Mouse (Mus musculus): ENCODE measurements around the gene Gdf3. TPM values are rescaled to one million over a fixed set of nuclear protein-coding genes. Genes with fewer than 3 reads are reported as not detected.
A peak's percentile ranks its signal among the peaks of the same experiment; 100 is the strongest.
"Not testable (repeated sequence)": the region's sequence is repeated elsewhere in the genome, so short reads cannot be mapped to it uniquely, and the experiment has no call there.

Gene Gdf3
- polyA plus RNA-seq, 1 experiment from 2014 or later = not detected

GRCm38 (mm10) chr6:122598014-122598413, 11.9 kb downstream of the Gdf3 start:
- H3K27ac ChIP-seq (replicated peaks; ENCODE audit: low read depth, low read length) = no peak overlapping the region
- ATAC-seq (replicated peaks; ENCODE audit: insufficient number of reproducible peaks, low FRiP score, low TSS enrichment, low read depth) (no peak), DNase-seq (ENCODE audit: low spot score) (no peak)
- no peaks in the 10 kb centered on the region for H3K27me3 ChIP-seq (ENCODE audit: control insufficient read depth, insufficient read depth, low read length)
- H3K9ac ChIP-seq (replicated peaks; ENCODE audit: low read length) = no peak overlapping the region
- no peaks in the 10 kb centered on the region for H3K4me1 ChIP-seq (ENCODE audit: control insufficient read depth, insufficient read depth, low read length)
- 94% methylated on average over 4 of the region's 4 CpGs for WGBS
- no peak overlapping the region for H3K4me3 ChIP-seq (ENCODE audit: low read depth, low read length)
- no peaks in the 10 kb centered on the region for H3K36me3 ChIP-seq (replicated peaks; ENCODE audit: control insufficient read depth, insufficient read depth, low read depth, low read length)
- no peak overlapping the region for H3K4me2 ChIP-seq (ENCODE audit: low read depth, low read length)
- H3K9me3 ChIP-seq (replicated peaks; ENCODE audit: control insufficient read depth, low read length) = no peaks in the 10 kb centered on the region

- WGBS = 82% methylated on average over 7 of the region's 7 CpGs
- ATAC-seq (replicated peaks; ENCODE audit: insufficient number of reproducible peaks, low FRiP score, low TSS enrichment, low read depth) = no peak
- Histone ChIP-seq H3K36me3 (replicated peaks; ENCODE audit: control insufficient read depth, insufficient read depth, low read depth, low read length) (no peaks in the 10 kb centered on the region), H3K4me1 (ENCODE audit: control insufficient read depth, insufficient read depth, low read length) (no peaks in the 10 kb centered on the region), H3K4me2 (ENCODE audit: low read depth, low read length) (no peak overlapping the region), H3K4me3 (ENCODE audit: low read depth, low read length) (no peak overlapping the region), H3K27ac (replicated peaks; ENCODE audit: low read depth, low read length) (no peak overlapping the region), H3K9me3 (replicated peaks; ENCODE audit: control insufficient read depth, low read length) (no peaks in the 10 kb centered on the region), H3K27me3 (ENCODE audit: control insufficient read depth, insufficient read depth, low read length) (no peaks in the 10 kb centered on the region), H3K9ac (replicated peaks; ENCODE audit: low read length) (no peak overlapping the region)
- no peak for DNase-seq (ENCODE audit: low spot score)
These were observed 13.3 kb downstream of the Gdf3 start for GRCm38 (mm10) chr6:122596608-122597007.

GRCm38 (mm10) chr6:122595637-122596036, 14.2 kb downstream of the Gdf3 start:
- Histone ChIP-seq H3K27ac (replicated peaks; ENCODE audit: low read depth, low read length) (no peak overlapping the region), H3K27me3 (ENCODE audit: control insufficient read depth, insufficient read depth, low read length) (no peaks in the 10 kb centered on the region), H3K4me1 (ENCODE audit: control insufficient read depth, insufficient read depth, low read length) (no peaks in the 10 kb centered on the region), H3K4me2 (ENCODE audit: low read depth, low read length) (no peak overlapping the region), H3K4me3 (ENCODE audit: low read depth, low read length) (no peak overlapping the region), H3K9ac (replicated peaks; ENCODE audit: low read length) (no peak overlapping the region), H3K9me3 (replicated peaks; ENCODE audit: control insufficient read depth, low read length) (no peaks in the 10 kb centered on the region), H3K36me3 (replicated peaks; ENCODE audit: control insufficient read depth, insufficient read depth, low read depth, low read length) (no peaks in the 10 kb centered on the region)
- 38% methylated on average over 7 of the region's 7 CpGs for WGBS
- DNase-seq (ENCODE audit: low spot score) (peak; percentile 55), ATAC-seq (replicated peaks; ENCODE audit: insufficient number of reproducible peaks, low FRiP score, low TSS enrichment, low read depth) (no peak)

- no peak overlapping the region for H3K9ac ChIP-seq (replicated peaks; ENCODE audit: low read length)
- ATAC-seq (replicated peaks; ENCODE audit: insufficient number of reproducible peaks, low FRiP score, low TSS enrichment, low read depth) (no peak), DNase-seq (ENCODE audit: low spot score) (no peak)
- no peaks in the 10 kb centered on the region for H3K27me3 ChIP-seq (ENCODE audit: control insufficient read depth, insufficient read depth, low read length)
- H3K9me3 ChIP-seq (replicated peaks; ENCODE audit: control insufficient read depth, low read length) = no peaks in the 10 kb centered on the region
- no peak overlapping the region for H3K27ac ChIP-seq (replicated peaks; ENCODE audit: low read depth, low read length)
- no peak overlapping the region for H3K4me3 ChIP-seq (ENCODE audit: low read depth, low read length)
- H3K4me1 ChIP-seq (ENCODE audit: control insufficient read depth, insufficient read depth, low read length) = no peaks in the 10 kb centered on the region
- no peak overlapping the region for H3K4me2 ChIP-seq (ENCODE audit: low read depth, low read length)
- WGBS = 78% methylated on average over 2 of the region's 2 CpGs
- no peaks in the 10 kb centered on the region for H3K36me3 ChIP-seq (replicated peaks; ENCODE audit: control insufficient read depth, insufficient read depth, low read depth, low read length)
These were observed 17.0 kb downstream of the Gdf3 start for GRCm38 (mm10) chr6:122592905-122593304.

- ATAC-seq (replicated peaks; ENCODE audit: insufficient number of reproducible peaks, low FRiP score, low TSS enrichment, low read depth) (no peak), DNase-seq (ENCODE audit: low spot score) (no peak)
- Histone ChIP-seq H3K4me2 (ENCODE audit: low read depth, low read length) (no peak overlapping the region), H3K9me3 (replicated peaks; ENCODE audit: control insufficient read depth, low read length) (no peaks in the 10 kb centered on the region), H3K36me3 (replicated peaks; ENCODE audit: control insufficient read depth, insufficient read depth, low read depth, low read length) (no peaks in the 10 kb centered on the region), H3K27ac (replicated peaks; ENCODE audit: low read depth, low read length) (no peak overlapping the region), H3K27me3 (ENCODE audit: control insufficient read depth, insufficient read depth, low read length) (no peaks in the 10 kb centered on the region), H3K9ac (replicated peaks; ENCODE audit: low read length) (no peak overlapping the region), H3K4me3 (ENCODE audit: low read depth, low read length) (no peak overlapping the region), H3K4me1 (ENCODE audit: control insufficient read depth, insufficient read depth, low read length) (no peaks in the 10 kb centered on the region)
- 83% methylated on average over 13 of the region's 13 CpGs for WGBS
These were observed 18.7 kb downstream of the Gdf3 start for GRCm38 (mm10) chr6:122591027-122591758.

- ATAC-seq (replicated peaks; ENCODE audit: insufficient number of reproducible peaks, low FRiP score, low TSS enrichment, low read depth) = no peak
These were observed 30.8 kb downstream of the Gdf3 start for GRCm38 (mm10) chr6:122579086-122579485.

GRCm38 (mm10) chr6:122577030-122577429, 32.9 kb downstream of the Gdf3 start:
- no peak overlapping the region for H3K27ac ChIP-seq (replicated peaks; ENCODE audit: low read depth, low read length)
- no peak overlapping the region for H3K4me3 ChIP-seq (ENCODE audit: low read depth, low read length)
- H3K4me2 ChIP-seq (ENCODE audit: low read depth, low read length) = no peak overlapping the region
- H3K4me1 ChIP-seq (ENCODE audit: control insufficient read depth, insufficient read depth, low read length) = no peaks in the 10 kb centered on the region
- 93% methylated on average over 3 of the region's 3 CpGs for whole genome bisulfite sequencing
- no peak overlapping the region for H3K9ac ChIP-seq (replicated peaks; ENCODE audit: low read length)
- ATAC-seq (replicated peaks; ENCODE audit: insufficient number of reproducible peaks, low FRiP score, low TSS enrichment, low read depth) = no peak
- no peaks in the 10 kb centered on the region for H3K27me3 ChIP-seq (ENCODE audit: control insufficient read depth, insufficient read depth, low read length)
- no peak for DNase-seq (ENCODE audit: low spot score)
- H3K9me3 ChIP-seq (replicated peaks; ENCODE audit: control insufficient read depth, low read length) = no peaks in the 10 kb centered on the region
- no peaks in the 10 kb centered on the region for H3K36me3 ChIP-seq (replicated peaks; ENCODE audit: control insufficient read depth, insufficient read depth, low read depth, low read length)

More at GRCm38 (mm10) chr6:122579086-122579485, 30.8 kb downstream of the Gdf3 start:
- no peak for DNase-seq (ENCODE audit: low spot score)
- no peaks in the 10 kb centered on the region for H3K36me3 ChIP-seq (replicated peaks; ENCODE audit: control insufficient read depth, insufficient read depth, low read depth, low read length)
- WGBS = 93% methylated on average over 1 of the region's 1 CpGs
- H3K9me3 ChIP-seq (replicated peaks; ENCODE audit: control insufficient read depth, low read length) = no peaks in the 10 kb centered on the region
- H3K9ac ChIP-seq (replicated peaks; ENCODE audit: low read length) = no peak overlapping the region
- H3K4me2 ChIP-seq (ENCODE audit: low read depth, low read length) = no peak overlapping the region
- H3K4me3 ChIP-seq (ENCODE audit: low read depth, low read length) = no peak overlapping the region
- H3K27me3 ChIP-seq (ENCODE audit: control insufficient read depth, insufficient read depth, low read length) = no peaks in the 10 kb centered on the region
- H3K4me1 ChIP-seq (ENCODE audit: control insufficient read depth, insufficient read depth, low read length) = no peaks in the 10 kb centered on the region
- H3K27ac ChIP-seq (replicated peaks; ENCODE audit: low read depth, low read length) = no peak overlapping the region

GRCm38 (mm10) chr6:122575037-122575436, 34.9 kb downstream of the Gdf3 start:
- H3K4me2 ChIP-seq (ENCODE audit: low read depth, low read length); ATAC-seq (replicated peaks; ENCODE audit: insufficient number of reproducible peaks, low FRiP score, low TSS enrichment, low read depth); H3K4me3 ChIP-seq (ENCODE audit: low read depth, low read length); H3K27me3 ChIP-seq (ENCODE audit: control insufficient read depth, insufficient read depth, low read length); DNase-seq (ENCODE audit: low spot score); H3K27ac ChIP-seq (replicated peaks; ENCODE audit: low read depth, low read length); H3K4me1 ChIP-seq (ENCODE audit: control insufficient read depth, insufficient read depth, low read length); H3K9ac ChIP-seq (replicated peaks; ENCODE audit: low read length); H3K9me3 ChIP-seq (replicated peaks; ENCODE audit: control insufficient read depth, low read length); H3K36me3 ChIP-seq (replicated peaks; ENCODE audit: control insufficient read depth, insufficient read depth, low read depth, low read length): not testable (repeated sequence)
- 83% methylated on average over 1 of the region's 1 CpGs for WGBS

All from embryonic facial prominence, embryonic 11.5 days (tissue).